Mouse (Mus musculus): ENCODE measurements around the gene Mss51.
A peak's percentile ranks its signal among the peaks of the same experiment; 100 is the strongest.

Mss51 gene

GRCm38 (mm10) chr14:20451765-20452331, 44.9 kb downstream of the Mss51 start, which contains the start of gene Cfap70:
TSS of gene Cfap70 (minus strand) at chr14:20452226.
- peak; percentile 80 for DNase-seq (ENCODE audit: low spot score)

DNA sequence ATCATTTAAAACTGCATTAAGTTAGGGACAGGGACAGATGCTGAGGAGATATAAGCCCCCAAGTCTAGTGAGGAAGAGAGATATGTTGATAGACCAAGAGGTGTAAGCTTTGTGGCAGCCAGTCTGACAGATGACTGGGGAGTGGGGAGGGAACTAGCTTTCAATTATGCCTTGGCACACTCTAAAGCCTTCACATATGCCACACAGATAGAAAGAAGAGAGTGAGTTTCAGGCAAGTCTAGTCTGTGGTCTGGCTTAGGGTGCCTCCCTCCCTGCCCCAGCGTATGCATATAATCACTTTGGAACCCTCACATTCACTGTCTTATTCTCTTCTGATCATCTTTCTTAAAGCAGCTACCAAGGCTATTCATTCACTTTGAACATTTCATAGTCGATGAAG, 45.4 kb downstream of the Mss51 start:
- DNase-seq (ENCODE audit: low spot score): no peak

DNA sequence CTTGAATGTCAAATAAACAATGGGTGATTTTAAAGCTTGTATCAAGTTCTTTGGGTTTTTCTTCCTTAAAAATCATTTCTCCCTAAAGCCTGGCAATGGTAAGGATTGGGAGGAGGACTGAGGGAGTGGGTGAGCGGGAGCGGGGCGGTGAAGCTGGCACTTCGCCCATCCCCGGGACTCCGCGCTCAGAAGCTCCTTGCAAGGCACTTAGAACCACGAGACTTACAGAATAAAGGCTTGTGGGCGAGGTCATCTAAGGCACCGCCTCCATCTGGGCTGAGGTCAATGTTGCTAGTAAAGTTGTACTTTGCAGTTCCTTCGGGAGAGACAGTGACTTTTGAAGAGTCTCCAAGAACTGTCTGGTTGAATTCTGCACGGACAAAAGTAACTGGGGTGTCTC, 49.5 kb downstream of the Mss51 start:
- DNase-seq (ENCODE audit: low spot score): no peak

DNA sequence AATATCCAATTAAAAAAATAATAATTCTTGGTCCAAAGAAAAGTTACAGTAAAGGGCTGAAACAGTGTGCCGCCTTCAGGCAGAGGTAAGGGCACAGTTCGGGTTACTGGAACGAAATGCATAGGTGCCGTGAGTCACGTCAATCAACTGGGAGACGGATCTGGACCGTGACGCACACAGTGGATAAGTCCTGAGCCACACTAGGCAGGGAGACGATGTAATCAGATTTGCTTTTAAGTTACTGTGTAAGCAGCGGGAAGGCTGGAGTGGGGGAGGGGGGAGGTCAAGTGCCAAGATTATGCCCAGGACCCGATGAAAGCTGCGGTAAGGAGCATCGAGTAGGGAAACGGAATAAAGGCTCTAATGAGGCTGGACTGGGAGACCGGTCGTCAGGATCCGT, 54.4 kb downstream of the Mss51 start:
- no peak for DNase-seq (ENCODE audit: low spot score)

DNA sequence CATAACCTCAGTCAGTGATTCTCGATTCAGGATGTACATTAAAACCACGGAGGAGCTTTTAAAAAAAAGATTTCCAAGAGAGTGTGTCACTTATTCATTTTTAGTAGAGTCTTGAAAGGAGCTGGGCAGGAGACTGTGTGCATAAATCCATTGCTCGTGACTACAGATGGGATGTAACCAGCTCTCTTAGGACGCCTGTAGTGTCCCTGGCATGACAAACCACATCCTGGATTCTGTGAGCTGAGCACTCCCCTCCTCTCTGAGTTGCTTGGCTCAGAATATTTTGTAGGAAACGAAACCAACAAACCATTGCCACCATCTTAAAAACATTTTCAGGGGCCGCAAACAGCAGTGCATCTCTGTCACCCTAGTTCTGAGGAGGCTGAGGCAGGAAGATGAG, 59.7 kb downstream of the Mss51 start:
- DNase-seq (ENCODE audit: low spot score): no peak

Measured in lung, postnatal 25 days (tissue).